Mouse (Mus musculus): ENCODE data around the gene Timm17b. TPM values are rescaled to one million over a fixed set of nuclear protein-coding genes. Genes with fewer than 3 reads are reported as not detected.
"Not testable (repeated sequence)": the region's sequence is repeated elsewhere in the genome, so short reads cannot be mapped to it uniquely, and the experiment has no call there.

Timm17b gene
- polyA plus RNA-seq, 1 experiment from 2014 or later = 206 TPM

DNA sequence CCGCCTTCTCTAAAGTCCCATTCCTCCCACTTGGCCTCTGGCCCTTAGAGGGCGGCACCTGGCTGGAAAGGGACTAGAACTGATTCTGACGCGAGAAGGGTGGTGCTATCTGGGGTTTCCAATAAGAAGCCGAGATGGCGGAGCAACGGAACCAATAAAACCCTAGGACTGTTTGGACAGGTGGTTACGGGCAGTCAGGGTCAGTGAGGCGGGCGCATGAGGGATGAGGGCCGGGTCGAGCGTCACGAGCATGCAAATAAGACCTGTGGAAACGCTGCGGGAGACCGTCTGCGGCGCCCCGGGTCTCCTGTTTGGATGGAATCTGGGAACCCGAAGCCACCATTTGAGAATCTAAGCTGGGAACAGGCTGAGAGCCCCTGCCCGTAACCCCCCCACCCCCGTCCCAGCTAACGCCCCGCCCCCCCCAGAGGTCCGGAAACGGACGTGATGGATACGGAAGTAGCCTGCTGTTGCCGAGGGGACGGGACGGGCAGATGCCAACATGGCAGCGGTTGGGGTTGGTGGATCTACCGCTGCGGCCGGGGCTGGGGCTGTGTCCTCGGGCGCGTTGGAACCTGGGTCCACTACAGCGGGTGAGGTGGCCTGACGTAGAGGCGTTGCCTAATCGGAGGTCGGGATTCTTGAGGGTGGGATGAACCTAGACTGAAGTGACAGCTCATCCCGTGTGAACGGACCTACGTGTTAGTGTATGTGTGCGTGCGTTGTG is 15.2 kb upstream of the Timm17b start, which contains the start of gene Slc35a2:
Slc35a2 (plus strand) TSS at position 188 of the 727 bp plus-strand sequence.
- H3K36me3 ChIP-seq = peaks cover 16% of the 10 kb centered on the region; the same call in 1 of the 2 replicates
- peak; percentile 82 for DNase-seq (ENCODE audit: low spot score)
- H3K27ac ChIP-seq = peak within 1 kb of the TSS; percentile 87
- peaks cover 13% of the 10 kb centered on the region for H3K4me1 ChIP-seq (replicated peaks)
- no peaks in the 10 kb centered on the region for H3K27me3 ChIP-seq (ENCODE audit: insufficient read depth, poor library complexity, severe bottlenecking)
- 13% methylated on average over 49 of the region's 49 CpGs for WGBS
- peak within 1 kb of the TSS; percentile 64 for H3K4me3 ChIP-seq
- no peaks in the 10 kb centered on the region; the same call in 1 of the 2 replicates for H3K9me3 ChIP-seq

DNA sequence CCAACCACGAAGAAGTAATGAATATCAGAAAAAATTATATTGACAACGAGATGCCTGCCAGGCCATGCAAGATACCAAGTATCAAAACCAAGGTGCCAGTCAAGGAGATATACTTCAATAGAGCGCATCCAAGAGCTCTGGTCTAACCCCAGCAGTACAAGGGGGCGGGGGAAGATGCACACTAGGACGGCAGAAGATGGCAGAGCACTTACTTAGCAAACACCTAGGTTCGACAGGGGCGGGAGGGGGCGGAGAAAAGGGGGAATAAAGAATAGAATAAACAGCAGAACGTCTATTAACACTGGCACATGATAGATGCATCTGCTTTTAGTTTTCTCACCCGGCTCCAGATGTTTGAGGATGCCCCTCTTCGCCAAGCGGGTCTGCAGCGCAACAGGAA is 946 bp upstream of the Timm17b start:
- no peak for DNase-seq (ENCODE audit: low spot score)
- Histone ChIP-seq H3K4me1 (replicated peaks) (peaks cover 7% of the 10 kb centered on the region), H3K36me3 (peaks cover 32% of the 10 kb centered on the region), H3K4me3 (peak overlapping the region; percentile 60), H3K27me3 (ENCODE audit: insufficient read depth, poor library complexity, severe bottlenecking) (no peaks in the 10 kb centered on the region), H3K9me3 (0 out of 2 replicates have a peak, but pooled peaks cover 8% of the 10 kb centered on the region), H3K27ac (peak overlapping the region; percentile 89)
- WGBS = 27% methylated on average over 13 of the region's 13 CpGs

DNA sequence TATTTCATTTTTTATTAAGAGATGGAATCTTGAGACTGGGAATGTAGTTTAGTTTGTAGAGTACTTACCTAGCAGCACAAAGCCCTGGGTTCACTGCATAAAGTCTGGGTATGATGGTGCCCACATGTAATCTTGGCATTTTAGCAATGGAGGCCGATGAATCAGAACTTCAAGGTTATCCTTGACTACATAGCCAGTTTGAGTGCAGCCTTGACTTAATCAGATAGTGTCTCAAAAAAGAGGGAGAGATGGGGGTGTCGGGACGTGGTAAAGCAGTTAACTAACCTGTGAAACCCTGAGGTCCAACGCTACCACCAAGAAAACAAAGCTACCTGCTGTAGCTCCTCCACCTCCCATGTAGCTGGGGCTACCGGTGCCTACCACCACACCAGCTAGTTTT is 5.3 kb downstream of the Timm17b start:
- WGBS = 93% methylated on average over 5 of the region's 5 CpGs
- DNase-seq (ENCODE audit: low spot score) = no peak
- Histone ChIP-seq H3K27ac (no peak overlapping the region), H3K9me3 (no peaks in the 10 kb centered on the region), H3K27me3 (ENCODE audit: insufficient read depth, poor library complexity, severe bottlenecking) (no peaks in the 10 kb centered on the region), H3K36me3 (peaks cover 34% of the 10 kb centered on the region), H3K4me3 (no peak overlapping the region), H3K4me1 (replicated peaks) (no peaks in the 10 kb centered on the region)

DNA sequence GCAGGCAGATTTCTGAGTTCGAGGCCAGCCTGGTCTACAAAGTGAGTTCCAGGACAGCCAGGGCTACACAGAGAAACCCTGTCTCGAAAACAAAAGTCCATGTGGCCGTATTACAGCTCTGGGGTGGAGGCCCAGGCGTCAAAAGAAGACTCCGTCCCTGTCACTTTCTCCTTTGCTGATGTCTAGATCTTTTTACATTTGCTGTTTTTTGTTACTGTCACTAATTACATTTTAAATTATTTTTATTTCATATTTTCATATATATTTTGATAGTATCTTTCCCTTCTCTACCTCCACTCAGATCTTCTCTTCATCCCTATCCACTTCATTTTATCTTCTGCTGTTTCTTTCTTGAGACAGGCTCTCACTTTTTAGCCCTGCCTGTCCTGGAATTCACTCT is 8.6 kb downstream of the Timm17b start, which contains the start of gene Gm10491:
Gm10491 (minus strand) TSS at position 101 of the 400 bp plus-strand sequence.
- Histone ChIP-seq H3K4me3 (no peak within 1 kb of the TSS), H3K27ac (no peak within 1 kb of the TSS), H3K27me3 (ENCODE audit: insufficient read depth, poor library complexity, severe bottlenecking) (no peaks in the 10 kb centered on the region), H3K9me3 (no peaks in the 10 kb centered on the region), H3K4me1 (replicated peaks) (no peaks in the 10 kb centered on the region), H3K36me3 (peaks cover 34% of the 10 kb centered on the region)
- DNase-seq (ENCODE audit: low spot score) = no peak
- 87% methylated on average over 5 of the region's 5 CpGs for WGBS

DNA sequence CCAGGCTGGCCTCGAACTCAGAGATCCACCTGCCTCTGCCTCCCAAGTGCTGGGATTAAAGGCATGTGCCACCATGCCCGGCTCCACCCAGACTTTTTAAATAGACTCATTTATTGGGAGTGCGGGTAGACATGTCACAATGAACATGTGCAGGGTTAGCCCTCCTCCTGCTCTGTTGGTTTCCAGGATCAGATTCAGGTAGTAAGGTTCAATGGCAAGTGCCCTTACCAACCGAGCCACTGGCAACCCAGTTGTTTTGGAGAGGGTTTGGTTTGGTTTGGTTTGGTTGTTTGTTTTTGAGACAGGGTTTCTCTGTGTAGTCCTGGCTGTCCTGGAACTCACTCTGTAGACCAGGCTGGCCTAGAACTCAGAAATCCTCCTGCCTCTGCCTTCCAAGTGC is 10.1 kb downstream of the Timm17b start, which contains the start of gene Gm10490:
Gm10490 (plus strand) TSS at position 301 of the 400 bp plus-strand sequence.
- H3K4me3 ChIP-seq; DNase-seq (ENCODE audit: low spot score); H3K9me3 ChIP-seq; H3K27me3 ChIP-seq (ENCODE audit: insufficient read depth, poor library complexity, severe bottlenecking); H3K4me1 ChIP-seq (replicated peaks); H3K27ac ChIP-seq: not testable (repeated sequence)
- WGBS = 94% methylated on average over 4 of the region's 4 CpGs
- peaks cover 25% of the 10 kb centered on the region for H3K36me3 ChIP-seq

DNA sequence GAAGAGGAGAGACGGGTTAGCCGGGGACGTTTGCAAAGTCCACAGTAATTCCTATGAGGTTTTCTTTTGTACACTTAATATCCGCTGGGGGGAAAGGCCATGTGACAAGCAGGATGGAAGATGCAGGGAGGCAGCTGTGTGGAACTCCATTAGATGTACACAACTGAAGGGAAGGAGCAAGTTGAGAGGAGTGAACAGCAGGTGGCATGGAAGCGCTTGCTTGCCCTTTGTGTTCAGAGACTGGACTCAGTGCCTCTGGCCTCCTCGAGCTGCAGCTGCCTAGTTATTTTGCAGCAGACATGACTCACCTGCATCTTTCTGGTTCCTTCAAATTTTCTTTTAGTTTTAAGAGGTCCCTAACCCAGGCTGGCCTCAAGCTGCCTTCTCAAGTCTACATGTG is 11.3 kb downstream of the Timm17b start:
- Histone ChIP-seq H3K27ac (no peak overlapping the region), H3K9me3 (no peaks in the 10 kb centered on the region), H3K4me1 (replicated peaks) (no peaks in the 10 kb centered on the region), H3K27me3 (ENCODE audit: insufficient read depth, poor library complexity, severe bottlenecking) (no peaks in the 10 kb centered on the region), H3K4me3 (no peak overlapping the region), H3K36me3 (peaks cover 17% of the 10 kb centered on the region)
- no peak for DNase-seq (ENCODE audit: low spot score)
- 60% methylated on average over 6 of the region's 6 CpGs for whole genome bisulfite sequencing

DNA sequence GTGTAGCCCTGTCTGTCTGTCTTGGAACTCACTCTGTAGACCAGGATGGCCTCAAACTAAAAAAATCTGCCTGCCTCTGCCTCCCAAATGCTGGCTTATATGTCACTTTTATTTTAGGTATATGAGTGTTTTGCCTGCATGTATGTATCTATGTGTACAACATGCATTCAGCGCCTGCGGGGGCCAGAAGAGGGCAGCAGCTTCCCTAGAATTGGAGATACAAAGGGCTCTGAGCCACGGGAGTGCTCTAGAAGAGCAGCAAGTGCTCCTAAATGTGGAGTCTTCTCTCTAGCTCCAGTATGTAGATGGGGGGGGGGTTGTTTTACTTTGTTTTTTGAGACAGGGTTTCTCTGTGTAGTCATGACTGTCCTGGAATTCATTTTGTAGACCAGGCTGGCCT is 16.5 kb downstream of the Timm17b start:
- H3K27me3 ChIP-seq (ENCODE audit: insufficient read depth, poor library complexity, severe bottlenecking) = peaks cover 14% of the 10 kb centered on the region
- H3K36me3 ChIP-seq; H3K4me3 ChIP-seq; DNase-seq (ENCODE audit: low spot score); H3K27ac ChIP-seq; H3K9me3 ChIP-seq: not testable (repeated sequence)
- H3K4me1 ChIP-seq (replicated peaks) = peaks cover 14% of the 10 kb centered on the region
- 21% methylated on average over 3 of the region's 3 CpGs for WGBS

DNA sequence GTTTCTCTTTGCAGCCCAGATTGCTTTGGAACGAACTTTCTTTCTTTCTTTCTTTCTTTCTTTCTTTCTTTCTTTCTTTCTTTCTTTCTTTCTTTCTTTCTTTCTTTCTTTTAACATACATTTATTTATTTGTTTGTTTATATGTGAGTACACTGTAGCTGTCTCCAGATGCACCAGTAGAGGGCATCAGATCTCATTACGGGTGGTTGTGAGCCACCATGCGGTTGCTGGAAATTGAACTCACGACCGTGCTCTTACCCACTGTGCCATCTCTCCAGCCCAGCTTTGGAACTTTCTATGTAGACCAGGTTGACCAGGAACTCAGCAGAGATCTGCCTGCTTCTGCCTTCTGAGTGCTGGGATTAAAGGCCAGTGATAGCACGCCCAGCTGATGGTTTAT is 18.8 kb downstream of the Timm17b start:
- Histone ChIP-seq H3K4me1 (replicated peaks) (peaks cover 27% of the 10 kb centered on the region), H3K27me3 (ENCODE audit: insufficient read depth, poor library complexity, severe bottlenecking) (peaks cover 36% of the 10 kb centered on the region)
- not testable (repeated sequence) for H3K36me3 ChIP-seq; H3K9me3 ChIP-seq; DNase-seq (ENCODE audit: low spot score); H3K27ac ChIP-seq; H3K4me3 ChIP-seq
- 74% methylated on average over 6 of the region's 6 CpGs for WGBS

DNA sequence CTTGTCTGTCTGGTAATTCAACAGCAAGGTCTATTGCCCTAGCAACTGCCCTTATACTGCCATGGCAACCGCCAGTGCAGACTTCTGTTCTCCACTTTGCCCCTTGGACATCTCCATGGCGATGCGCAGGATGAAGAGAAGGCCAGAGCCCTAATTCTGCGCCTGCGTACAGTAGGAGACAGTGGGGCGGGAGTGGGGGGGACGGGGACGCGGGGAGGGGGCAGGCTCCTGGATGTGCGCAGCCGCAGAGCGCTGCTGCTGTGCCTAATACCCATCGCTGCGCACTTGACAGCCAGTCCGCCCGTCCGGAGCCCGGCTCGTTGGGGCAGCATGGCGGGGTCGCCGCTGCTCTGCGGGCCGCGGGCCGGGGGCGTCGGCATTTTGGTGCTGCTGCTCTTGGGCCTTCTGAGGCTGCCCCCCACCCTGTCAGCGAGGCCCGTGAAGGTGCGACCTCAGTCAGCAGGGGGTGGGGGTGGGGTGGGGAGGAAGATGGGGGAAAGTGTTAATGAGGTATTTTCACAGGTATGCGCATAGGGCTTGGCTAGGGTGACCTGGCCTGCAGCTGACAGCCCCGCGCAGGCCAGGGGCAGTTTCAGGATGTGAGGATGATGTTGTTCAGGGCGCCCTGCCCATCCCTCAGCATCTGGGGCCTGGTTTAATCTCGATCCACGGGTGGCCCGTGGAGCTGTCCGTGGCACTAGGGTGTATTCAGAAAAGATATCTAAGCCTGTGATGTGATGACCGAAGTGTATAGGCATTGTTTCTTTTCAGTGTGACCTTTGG is 20.6 kb downstream of the Timm17b start, which contains the start of gene Pcsk1n:
Pcsk1n (plus strand) TSS at position 222 of the 783 bp plus-strand sequence.
- Histone ChIP-seq H3K27me3 (ENCODE audit: insufficient read depth, poor library complexity, severe bottlenecking) (peaks cover 55% of the 10 kb centered on the region), H3K4me1 (replicated peaks) (peaks cover 27% of the 10 kb centered on the region), H3K36me3 (no peaks in the 10 kb centered on the region), H3K9me3 (peaks cover 10% of the 10 kb centered on the region; the same call in 1 of the 2 replicates), H3K4me3 (peak within 1 kb of the TSS; percentile 48), H3K27ac (peak within 1 kb of the TSS; percentile 59)
- WGBS = 19% methylated on average over 38 of the region's 40 CpGs
- peak; percentile 77 for DNase-seq (ENCODE audit: low spot score)

DNA sequence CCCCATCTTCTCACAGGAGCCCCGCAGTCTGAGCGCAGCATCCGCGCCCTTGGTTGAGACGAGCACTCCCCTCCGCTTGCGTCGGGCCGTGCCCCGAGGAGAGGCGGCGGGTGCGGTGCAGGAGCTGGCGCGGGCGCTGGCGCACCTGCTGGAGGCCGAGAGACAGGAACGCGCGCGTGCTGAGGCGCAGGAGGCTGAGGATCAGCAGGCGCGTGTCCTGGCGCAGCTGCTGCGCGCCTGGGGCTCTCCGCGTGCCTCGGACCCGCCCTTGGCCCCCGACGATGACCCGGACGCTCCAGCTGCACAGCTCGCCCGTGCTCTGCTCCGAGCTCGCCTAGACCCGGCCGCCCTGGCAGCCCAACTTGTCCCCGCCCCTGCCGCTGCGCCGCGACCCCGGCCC is 22.9 kb downstream of the Timm17b start:
- Histone ChIP-seq H3K27me3 (ENCODE audit: insufficient read depth, poor library complexity, severe bottlenecking) (peaks cover 76% of the 10 kb centered on the region), H3K4me1 (replicated peaks) (peaks cover 27% of the 10 kb centered on the region), H3K36me3 (no peaks in the 10 kb centered on the region), H3K4me3 (peak overlapping the region; percentile 47), H3K27ac (peak overlapping the region; percentile 29; the same call in 1 of the 2 replicates), H3K9me3 (peaks cover 10% of the 10 kb centered on the region; the same call in 1 of the 2 replicates)
- peak; percentile 44 for DNase-seq (ENCODE audit: low spot score)
- 17% methylated on average over 48 of the region's 48 CpGs for WGBS

DNA sequence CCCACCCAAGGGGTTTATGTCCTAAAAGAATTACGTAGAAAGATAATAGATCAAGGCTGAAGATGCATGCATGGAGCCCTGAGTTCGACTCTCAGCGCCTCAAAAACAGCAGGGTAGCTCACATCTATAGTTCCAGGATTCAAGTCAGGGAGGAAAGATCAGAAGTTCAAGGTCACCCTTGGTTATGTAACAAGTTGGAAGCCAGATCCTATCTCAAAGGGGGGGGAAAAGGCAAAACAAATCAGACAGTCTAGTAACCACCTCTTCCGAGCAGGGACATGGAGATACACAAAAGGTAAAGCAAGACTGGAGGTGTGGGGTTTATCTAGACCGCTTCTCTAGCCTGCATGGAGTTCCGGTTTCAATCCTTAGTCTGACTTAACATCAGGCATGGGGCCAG is 27.1 kb downstream of the Timm17b start:
- no peak overlapping the region for H3K4me3 ChIP-seq
- H3K36me3 ChIP-seq = peaks cover 22% of the 10 kb centered on the region
- H3K27me3 ChIP-seq (ENCODE audit: insufficient read depth, poor library complexity, severe bottlenecking) = peaks cover 84% of the 10 kb centered on the region
- H3K27ac ChIP-seq = no peak overlapping the region
- no peak for DNase-seq (ENCODE audit: low spot score)
- H3K4me1 ChIP-seq (replicated peaks) = peaks cover 20% of the 10 kb centered on the region; the same call in 1 of the 2 replicates
- WGBS = 73% methylated on average over 6 of the region's 6 CpGs
- H3K9me3 ChIP-seq = peaks cover 14% of the 10 kb centered on the region; the same call in 1 of the 2 replicates

DNA sequence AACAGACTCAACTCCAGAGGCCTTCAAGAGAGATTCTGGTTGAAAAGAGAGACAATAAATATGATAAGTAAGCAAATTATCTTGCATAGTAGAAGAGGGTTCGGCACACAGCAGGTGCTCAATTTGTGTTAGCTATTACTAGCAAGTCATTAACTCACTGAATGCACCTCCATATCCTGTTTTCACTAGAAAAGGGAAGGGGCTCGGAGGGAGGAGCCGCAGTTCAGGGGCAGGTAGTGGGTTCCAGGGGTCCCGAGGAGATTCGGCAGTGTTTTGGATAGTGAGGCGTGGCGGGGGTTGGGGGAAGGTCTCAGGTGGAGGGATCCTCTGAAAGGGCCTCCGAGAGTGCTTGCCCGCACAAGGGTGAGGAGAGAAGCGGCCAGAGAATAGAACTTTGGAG is 28.0 kb downstream of the Timm17b start:
- WGBS = 23% methylated on average over 10 of the region's 10 CpGs
- DNase-seq (ENCODE audit: low spot score) = no peak
- H3K4me1 ChIP-seq (replicated peaks) = peaks cover 16% of the 10 kb centered on the region; the same call in 1 of the 2 replicates
- peaks cover 76% of the 10 kb centered on the region for H3K27me3 ChIP-seq (ENCODE audit: insufficient read depth, poor library complexity, severe bottlenecking)
- no peak overlapping the region for H3K4me3 ChIP-seq
- H3K27ac ChIP-seq = no peak overlapping the region
- H3K9me3 ChIP-seq = peaks cover 14% of the 10 kb centered on the region; the same call in 1 of the 2 replicates
- H3K36me3 ChIP-seq = peaks cover 31% of the 10 kb centered on the region
